26 mouse cellular contexts compared by ENCODE assay signal in the genomic region with DNA sequence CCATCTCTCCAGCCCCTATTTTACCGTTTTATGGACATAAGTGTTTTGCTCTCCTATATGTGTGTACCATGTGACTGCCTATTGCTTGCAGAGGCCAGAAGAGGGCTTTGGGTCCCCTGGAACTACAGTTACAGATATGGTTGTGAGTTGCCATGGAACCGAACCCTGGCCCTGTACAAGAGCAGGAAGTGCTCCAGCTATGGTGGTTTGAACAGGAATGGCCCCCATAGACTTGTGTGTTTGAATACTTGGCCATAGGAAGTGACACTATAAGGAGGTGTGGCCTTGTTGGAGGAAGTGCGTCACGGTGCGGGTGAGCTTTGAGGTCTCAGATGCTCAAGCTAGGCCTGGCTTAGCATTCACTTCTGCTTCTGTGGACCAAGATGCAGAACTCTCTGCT. TPM values are rescaled to one million over a fixed set of nuclear protein-coding genes. Genes with fewer than 3 reads are reported as not detected.
DNase-seq lines count a peak whose midpoint lies in the region; ATAC-seq lines count a peak whose summit lies in the region.
"Had no signal": no experiment of that assay in that cellular context is flagged by ENCODE, and none has a peak within 500 bp of the region (broad histone marks: within the 10 kb centered on the region; RNA-seq: fewer than 3 reads in every experiment).

No protein-coding gene starts in this region.

- peak; percentile 46 for ATAC-seq in granulocyte monocyte progenitor cell, adult 5-6 weeks (replicated peaks; ENCODE audit: poor library complexity, severe bottlenecking)
- ATAC-seq: activated CD4-positive, CD25-positive, alpha-beta regulatory T cell, adult 4 months; CD4-positive, CD25-positive, alpha-beta regulatory T cell, adult 4 months; forebrain, embryonic 13.5 days; forebrain, embryonic 15.5 days; Patski had no signal

- no peaks in the 10 kb centered on the region for H3K36me3 ChIP-seq in splenic B cell, adult 2 months (ENCODE audit: control insufficient read depth, insufficient read depth, low read length, poor library complexity, severe bottlenecking)
- no peaks in the 10 kb centered on the region for H3K36me3 ChIP-seq in limb, embryonic 10.5 days
- H3K36me3 ChIP-seq: embryonic facial prominence, embryonic 10.5 days; embryonic facial prominence, embryonic 12.5 days; forebrain, embryonic 15.5 days; G1E had no signal

- H3K9me3 ChIP-seq in limb, embryonic 10.5 days (replicated peaks) = no peaks in the 10 kb centered on the region
- H3K9me3 ChIP-seq: embryonic facial prominence, embryonic 10.5 days; embryonic facial prominence, embryonic 12.5 days; forebrain, embryonic 13.5 days; forebrain, embryonic 15.5 days; G1E had no signal

- H3K27me3 ChIP-seq in splenic B cell, adult 2 months (ENCODE audit: control insufficient read depth, insufficient read depth, low read length, poor library complexity, severe bottlenecking) = no peaks in the 10 kb centered on the region
- no peaks in the 10 kb centered on the region for H3K27me3 ChIP-seq in limb, embryonic 10.5 days (ENCODE audit: low read depth, poor library complexity, severe bottlenecking)
- H3K27me3 ChIP-seq: embryonic facial prominence, embryonic 12.5 days; forebrain, embryonic 13.5 days; forebrain, embryonic 15.5 days; Patski had no signal

- 91% methylated on average over 5 of the region's 5 CpGs for WGBS in limb, embryonic 10.5 days

- H3K27ac ChIP-seq in limb, embryonic 10.5 days = no peak overlapping the region
- H3K27ac ChIP-seq: embryonic facial prominence, embryonic 10.5 days; embryonic facial prominence, embryonic 12.5 days; forebrain, embryonic 13.5 days; forebrain, embryonic 15.5 days had no signal

- H3K4me3 ChIP-seq in limb, embryonic 10.5 days = no peak overlapping the region
- H3K4me3 ChIP-seq: embryonic facial prominence, embryonic 10.5 days; embryonic facial prominence, embryonic 12.5 days; forebrain, embryonic 13.5 days; forebrain, embryonic 15.5 days had no signal

- DNase-seq in heart, adult 11 months = peak; percentile 68
- no peak for DNase-seq in heart, adult 8-10 months (ENCODE audit: low spot score)
- peak; percentile 72 for DNase-seq in R1 (ENCODE audit: low read depth, low spot score)
- peak; percentile 20 for DNase-seq in splenic B cell, adult 2 months (ENCODE audit: low read depth, low spot score)
- DNase-seq in limb, embryonic 10.5 days (ENCODE audit: low spot score) = no peak
- DNase-seq in cerebellum, adult 11-12 months = no peak
- no peak for DNase-seq in adrenal gland, adult (ENCODE audit: inconsistent age in 2 of 2, low spot score in 1 of 2)
- DNase-seq: adrenal gland, adult 2 months; adrenal gland, postnatal 10 days; adrenal gland, postnatal 25 days; B cell, adult 2 months; cerebellum, adult 11 months; cerebellum, adult 2 months; cerebellum, adult 9-10 months; cerebellum, postnatal 10 days; cerebellum, postnatal 25 days had no signal

- H3K4me1 ChIP-seq in limb, embryonic 10.5 days = no peaks in the 10 kb centered on the region
- H3K4me1 ChIP-seq: embryonic facial prominence, embryonic 10.5 days; forebrain, embryonic 13.5 days; forebrain, embryonic 15.5 days had no signal

RNA-seq across cellular contexts. Expression of a gene that starts 11.1 kb away (rescaled TPM):
- total RNA-seq in heart, adult 8-10 months (2022) = under 1 TPM in 1 of 4 experiments, not detected in 3; 0.35 TPM
- 0.64 TPM in 1 of 2 replicates, not detected in the other for total RNA-seq in granulocyte monocyte progenitor cell, adult 5-6 weeks (2014; fragmentation: Nextera tagmentation)
- not detected in 2 replicates for total RNA-seq in granulocyte monocyte progenitor cell, adult 5-6 weeks (2017)
- polyA plus RNA-seq in limb, embryonic 10.5 days (2016; fragmentation: Nextera tagmentation; extraction: Ambion mirVana) = 1.8 and 2.2 TPM in 2 replicates
- total RNA-seq: adrenal gland, adult 2 months; adrenal gland, postnatal 10 days; adrenal gland, postnatal 25 days; adrenal gland, postnatal 4 days had no signal

Comparison
In these comparisons a context has a peak if more than half of its experiments do, and no peak if none do; other contexts are left out.
1. DNase-seq: peak in heart, adult 11 months (single experiment), R1 (single experiment) and splenic B cell, adult 2 months (single experiment); none in heart, adult 8-10 months (single experiment), limb, embryonic 10.5 days (single experiment), cerebellum, adult 11-12 months (single experiment) and adrenal gland, adult (0 of 2).